Mouse (Mus musculus) olfactory bulb, adult 2 months (tissue): Measurements from ENCODE around the gene Adh1. TPM values are rescaled to one million over a fixed set of nuclear protein-coding genes. Genes with fewer than 3 reads are reported as not detected.

Experiments used
- H3K27ac ChIP-seq: fragments of 200-500 bp; 2 replicates; pipeline ENCODE4 v1.5.1; 2012; ENCODE audit warnings: low read depth, low read length; ENCODE audit not compliant: insufficient read depth
- H3K4me1 ChIP-seq: fragments of 200-500 bp; 2 replicates; pipeline ENCODE4 v1.6.1; 2012; ENCODE audit warnings: low read length; ENCODE audit not compliant: control insufficient read depth, insufficient read depth
- H3K4me3 ChIP-seq: fragments of 200-500 bp; 2 replicates; pipeline ENCODE4 v1.5.1; 2012; ENCODE audit warnings: mild to moderate bottlenecking, low read depth, low read length, moderate library complexity; ENCODE audit not compliant: insufficient read depth
- CTCF ChIP-seq: fragments of 200-500 bp; IDR thresholded peaks from 2 replicates; pipeline ENCODE4 v1.5.1; 2012; ENCODE audit warnings: low read depth, mild to moderate bottlenecking, low read length, moderate library complexity; ENCODE audit not compliant: insufficient read depth
- POLR2A ChIP-seq: fragments of 200-500 bp; IDR thresholded peaks from 2 replicates; pipeline ENCODE4 v1.6.1; 2012; ENCODE audit warnings: mild to moderate bottlenecking, low read depth, low read length, moderate library complexity; ENCODE audit not compliant: insufficient read depth
- WGBS: fragments of 180-500 bp; shearing (Covaris S2); methylation state at CpG from one replicate; pipeline ENCODE4 v1.1.7; 2018; 5-methylcytosine and 5-hydroxymethylcytosine counted together
- polyA plus RNA-seq: library from polyadenylated mRNA; stranded (reverse); fragments of >200 nt; gene quantifications from 2 replicates; pipeline ENCODE4 v1.2.4, GENCODE M21; 2012; ENCODE audit warnings: low replicate concordance; ENCODE audit not compliant: missing spikeins, insufficient read depth, insufficient read length

Adh1 gene
- polyA plus RNA-seq, 1 experiment: not detected

DNA sequence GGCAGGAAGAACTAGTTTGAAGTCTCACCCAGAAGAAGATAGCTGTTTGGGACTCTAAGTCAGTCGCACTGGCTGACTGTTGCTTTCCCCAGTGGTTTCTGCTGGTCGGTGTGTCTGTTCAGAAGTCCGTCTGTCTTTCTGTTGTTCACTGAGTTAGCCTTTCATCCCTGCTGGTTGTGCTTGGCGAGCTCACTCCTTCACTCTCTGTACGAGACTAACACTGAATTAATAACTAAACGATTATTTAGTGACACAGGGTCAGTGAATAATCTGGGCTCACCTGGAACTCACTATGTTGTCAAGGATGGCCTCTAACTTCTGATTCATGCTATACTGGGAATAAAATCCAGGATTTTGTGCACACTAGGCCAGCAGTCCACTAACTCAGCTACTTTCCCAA lies 21.3 kb upstream of the Adh1 start:
- Histone ChIP-seq H3K27ac (no peak overlapping the region), H3K4me1 (no peaks in the 10 kb centered on the region), H3K4me3 (no peak overlapping the region)
- TF ChIP-seq CTCF (no peak), POLR2A (no peak)
- WGBS: 94% methylated on average over 6 of the region's 6 CpGs

GRCm38 (mm10) chr3:138240411-138240810 lies 20.4 kb upstream of the Adh1 start:
- Histone ChIP-seq H3K4me3 (no peak overlapping the region), H3K4me1 (no peaks in the 10 kb centered on the region), H3K27ac (no peak overlapping the region)
- WGBS: 92% methylated on average over 3 of the region's 3 CpGs
- TF ChIP-seq POLR2A: no peak
- TF ChIP-seq CTCF: no peak

DNA sequence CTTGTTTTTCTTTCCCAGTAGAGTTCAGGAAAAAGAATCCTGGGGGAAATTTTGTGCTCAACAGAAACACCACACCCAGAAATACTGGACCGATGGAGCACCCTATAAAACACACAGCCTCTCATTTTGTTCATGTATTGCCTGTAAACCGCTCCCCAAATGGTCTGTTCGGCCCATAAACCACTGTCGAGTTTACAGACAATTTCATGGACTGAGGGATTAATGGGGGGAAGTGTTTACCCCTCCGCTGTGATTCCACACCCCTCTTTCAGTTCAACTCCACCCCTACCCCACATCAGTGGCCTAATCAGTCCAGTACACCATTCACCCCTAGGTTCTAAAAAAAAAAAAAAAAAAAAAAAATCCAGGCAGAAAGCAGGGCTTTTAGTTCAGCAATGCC lies 19.8 kb upstream of the Adh1 start:
- WGBS: 82% methylated on average over 5 of the region's 5 CpGs
- TF ChIP-seq POLR2A (no peak), CTCF (no peak)
- H3K4me1 ChIP-seq: no peaks in the 10 kb centered on the region
- no peak overlapping the region for H3K4me3 ChIP-seq
- no peak overlapping the region for H3K27ac ChIP-seq

GRCm38 (mm10) chr3:138241371-138241770 lies 19.4 kb upstream of the Adh1 start:
- 64% methylated on average over 6 of the region's 6 CpGs for WGBS
- TF ChIP-seq POLR2A: no peak
- no peak overlapping the region for H3K27ac ChIP-seq
- no peak overlapping the region for H3K4me3 ChIP-seq
- H3K4me1 ChIP-seq: no peaks in the 10 kb centered on the region

DNA sequence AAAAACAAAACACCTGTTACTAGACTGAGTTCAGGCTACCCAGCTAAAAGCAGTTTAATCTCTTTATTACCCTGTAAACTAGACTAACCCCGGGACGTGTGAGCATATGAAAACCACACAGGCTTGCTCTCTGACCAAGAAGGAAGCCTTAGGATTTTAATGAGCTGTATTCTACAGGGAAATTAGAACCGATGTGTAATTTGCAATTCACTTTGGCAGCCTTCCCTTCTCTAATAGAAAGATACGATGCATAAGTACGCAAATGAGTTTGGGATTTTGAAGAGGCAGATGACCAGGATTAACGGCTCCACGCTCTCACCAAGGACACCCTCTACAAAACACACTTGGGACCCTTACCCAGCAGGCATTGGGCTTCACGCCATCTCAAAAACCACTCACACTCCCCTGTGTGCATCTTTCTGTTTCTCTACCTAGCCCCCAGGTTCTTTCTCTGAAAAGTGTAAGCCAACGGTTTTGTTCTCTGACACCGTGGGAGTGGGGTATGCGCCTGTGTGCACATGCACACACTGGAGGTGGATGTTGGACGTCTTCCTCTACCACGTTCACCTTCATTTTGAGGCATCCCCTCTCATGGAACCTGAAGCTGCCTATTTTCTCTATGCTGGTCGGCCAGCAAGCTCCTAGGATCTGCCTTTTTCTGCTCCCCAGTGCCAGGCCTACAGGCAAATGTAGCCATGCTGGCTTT lies 18.6 kb upstream of the Adh1 start:
- no peak overlapping the region for H3K27ac ChIP-seq
- 60% methylated on average over 14 of the region's 14 CpGs for WGBS

GRCm38 (mm10) chr3:138242933-138243332 lies 17.9 kb upstream of the Adh1 start:
- H3K4me3 ChIP-seq: no peak overlapping the region
- TF ChIP-seq POLR2A (no peak), CTCF (no peak)
- WGBS: 96% methylated on average over 6 of the region's 6 CpGs
- H3K27ac ChIP-seq: no peak overlapping the region
- H3K4me1 ChIP-seq: no peaks in the 10 kb centered on the region

More for the DNA sequence above, 18.6 kb upstream of the Adh1 start:
- Histone ChIP-seq H3K4me3 (no peak overlapping the region), H3K4me1 (no peaks in the 10 kb centered on the region)
- TF ChIP-seq CTCF (no peak), POLR2A (no peak)

DNA sequence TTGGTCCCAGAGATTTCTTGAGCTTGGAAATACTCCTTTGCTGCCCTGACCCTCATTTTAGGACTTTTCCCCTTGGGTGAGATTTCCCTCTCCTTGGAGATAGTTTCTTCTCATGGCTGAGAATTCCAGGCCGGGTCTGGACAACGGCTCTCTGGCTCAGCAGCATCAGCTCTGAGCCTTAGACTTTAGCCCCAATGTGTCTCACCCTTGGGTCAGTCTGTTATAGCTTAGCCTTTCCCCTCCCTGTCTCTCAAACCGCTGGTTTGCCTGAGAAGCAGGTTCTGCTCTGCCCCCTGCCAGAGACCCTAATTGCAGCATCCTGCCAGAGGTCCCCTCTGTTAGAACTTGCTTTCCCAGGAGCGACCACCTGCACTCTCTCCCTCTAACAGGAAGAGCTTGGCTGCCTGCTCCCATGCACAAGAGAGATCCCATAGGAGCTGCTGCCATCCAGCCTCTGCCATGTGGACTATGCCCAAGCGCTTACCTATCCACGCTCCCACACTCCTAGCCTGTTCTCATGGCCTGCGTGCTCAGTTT lies 16.4 kb upstream of the Adh1 start:
- WGBS: 89% methylated on average over 7 of the region's 7 CpGs
- no peaks in the 10 kb centered on the region for H3K4me1 ChIP-seq
- TF ChIP-seq CTCF: no peak
- TF ChIP-seq POLR2A: no peak
- no peak overlapping the region for H3K4me3 ChIP-seq
- no peak overlapping the region for H3K27ac ChIP-seq

DNA sequence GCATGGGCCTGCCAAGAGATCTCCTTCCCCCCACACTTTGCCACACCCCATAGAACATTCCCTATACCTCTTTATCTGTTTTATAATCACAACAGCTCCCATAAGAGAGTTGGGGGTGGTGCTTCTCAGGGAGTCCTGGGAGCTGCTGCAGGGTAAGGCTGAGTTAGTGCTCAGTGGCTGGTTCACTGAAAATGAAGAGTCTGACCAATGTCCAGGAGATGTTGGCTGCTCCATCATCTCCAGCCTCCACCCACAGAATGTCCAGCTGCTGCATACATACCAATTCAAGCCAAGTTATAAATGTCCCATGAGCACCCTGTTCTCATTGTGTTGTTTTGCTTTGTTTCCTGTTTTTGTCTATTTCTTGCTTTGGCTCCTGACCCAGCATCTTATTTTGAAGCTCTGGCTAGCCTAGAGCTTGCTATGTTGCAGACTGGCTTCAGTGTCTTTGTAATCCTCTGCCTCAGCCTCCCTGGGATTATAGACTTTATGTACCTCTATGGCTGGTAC lies 14.2 kb upstream of the Adh1 start:
- Histone ChIP-seq H3K4me1 (no peaks in the 10 kb centered on the region), H3K27ac (no peak overlapping the region), H3K4me3 (no peak overlapping the region)
- no peak for TF ChIP-seq POLR2A
- no peak for TF ChIP-seq CTCF

DNA sequence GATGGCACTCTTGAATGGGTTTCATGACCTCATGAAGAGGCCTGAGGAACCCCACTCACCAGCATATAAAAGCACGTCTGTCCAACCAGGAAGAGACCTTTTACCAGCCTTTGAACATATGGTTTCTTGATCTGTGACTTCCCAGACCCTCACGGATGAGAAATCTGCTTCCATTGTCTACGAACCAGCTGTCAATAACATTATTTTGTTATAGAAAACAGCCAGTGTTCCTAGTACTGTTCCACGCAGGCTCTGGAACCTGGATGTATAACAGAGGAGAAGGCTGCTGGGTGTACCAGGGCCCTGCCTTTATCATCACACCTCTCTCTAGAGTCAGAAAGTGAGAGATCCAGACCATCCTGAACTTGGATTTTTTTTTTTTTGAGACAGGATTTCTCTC lies 13.6 kb upstream of the Adh1 start:
- Histone ChIP-seq H3K4me1 (no peaks in the 10 kb centered on the region), H3K4me3 (no peak overlapping the region), H3K27ac (no peak overlapping the region)
- TF ChIP-seq POLR2A (no peak), CTCF (no peak)
- 95% methylated on average over 4 of the region's 4 CpGs for WGBS
